Mouse (Mus musculus): ENCODE results near the gene Pdp2.
"Not testable (repeated sequence)": the region's sequence is repeated elsewhere in the genome, so short reads cannot be mapped to it uniquely, and the experiment has no call there.

Gene Pdp2

GRCm38 (mm10) chr8:104631975-104632374, 40.7 kb downstream of the Pdp2 start:
- DNase-seq (ENCODE audit: low read depth, low spot score), result no peak

- peak; percentile 33 for DNase-seq (ENCODE audit: low read depth, low spot score)
Measured at GRCm38 (mm10) chr8:104632486-104632885, 41.2 kb downstream of the Pdp2 start.

GRCm38 (mm10) chr8:104633156-104633744, 42.0 kb downstream of the Pdp2 start:
- DNase-seq (ENCODE audit: low read depth, low spot score), result no peak

- no peak for DNase-seq (ENCODE audit: low read depth, low spot score)
Measured at GRCm38 (mm10) chr8:104635004-104635710, 43.9 kb downstream of the Pdp2 start.

GRCm38 (mm10) chr8:104638010-104638409, 46.8 kb downstream of the Pdp2 start:
- DNase-seq (ENCODE audit: low read depth, low spot score), result no peak

GRCm38 (mm10) chr8:104640241-104640640, 49.0 kb downstream of the Pdp2 start:
- no peak for DNase-seq (ENCODE audit: low read depth, low spot score)

- DNase-seq (ENCODE audit: low read depth, low spot score), result peak; percentile 12
Measured at GRCm38 (mm10) chr8:104640831-104641370, 49.6 kb downstream of the Pdp2 start.

GRCm38 (mm10) chr8:104641426-104642323, 50.4 kb downstream of the Pdp2 start, which contains the start of gene Ciao2b:
Gene Ciao2b (minus strand): TSS chr8:104641965.
- peak; percentile 90 for DNase-seq (ENCODE audit: low read depth, low spot score)

GRCm38 (mm10) chr8:104642324-104642654, 51.0 kb downstream of the Pdp2 start:
- DNase-seq (ENCODE audit: low read depth, low spot score), result no peak

- not testable (repeated sequence) for DNase-seq (ENCODE audit: low read depth, low spot score)
Measured at GRCm38 (mm10) chr8:104644187-104644586, 52.9 kb downstream of the Pdp2 start.

Data from R1 (cell line).